Mouse (Mus musculus) G1E (cell line): ENCODE data around the gene Exoc8. TPM values are rescaled to one million over a fixed set of nuclear protein-coding genes. Genes with fewer than 3 reads are reported as not detected.
A peak's percentile ranks its signal among the peaks of the same experiment; 100 is the strongest.

Source experiments
- ATAC-seq: 2 replicates; pipeline ENCODE4 v1.8.0; 2016; ENCODE audit warnings: mild to moderate bottlenecking; ENCODE audit not compliant: insufficient number of reproducible peaks, poor library complexity, low FRiP score, severe bottlenecking; ENCODE audit errors: extremely low read depth
- DNase-seq: peaks from one replicate; pipeline ENCODE4 v3.0.0; 2012; ENCODE audit warnings: low spot score
- H3K27me3 ChIP-seq: 2 replicates; pipeline ENCODE4 v1.6.1; 2012; ENCODE audit warnings: mild to moderate bottlenecking, low read length, inconsistent platforms; ENCODE audit not compliant: insufficient read depth
- H3K36me3 ChIP-seq: replicated peaks from 2 replicates; pipeline ENCODE3; 2012; ENCODE audit warnings: mild to moderate bottlenecking, inconsistent platforms
- H3K4me1 ChIP-seq: 2 replicates; pipeline ENCODE4 v1.6.1; 2012; ENCODE audit warnings: low read depth, low read length, inconsistent platforms, mixed read lengths; ENCODE audit not compliant: insufficient read depth
- H3K4me3 ChIP-seq: 2 replicates; pipeline ENCODE4 v1.5.1; 2012; ENCODE audit warnings: low read depth, mild to moderate bottlenecking, inconsistent platforms, low read length, moderate library complexity, mixed read lengths
- H3K9me3 ChIP-seq: replicated peaks from 2 replicates; pipeline ENCODE4 v1.6.1; 2012; ENCODE audit warnings: inconsistent platforms
- CTCF ChIP-seq: IDR thresholded peaks from 2 replicates; pipeline ENCODE4 v1.5.1; 2012; ENCODE audit warnings: low read depth, low read length, inconsistent platforms, mixed read lengths
- GATA1 ChIP-seq: IDR thresholded peaks from 2 replicates; pipeline ENCODE4 v1.6.1; 2012; ENCODE audit warnings: borderline replicate concordance, low read length, inconsistent platforms, mixed read lengths
- GATA2 ChIP-seq: IDR thresholded peaks from 2 replicates; pipeline ENCODE4 v1.6.1; 2012; ENCODE audit warnings: low read depth, low read length, inconsistent platforms, borderline replicate concordance
- POLR2AphosphoS5 ChIP-seq: IDR thresholded peaks from 2 replicates; pipeline ENCODE4 v1.6.1; 2012; ENCODE audit warnings: low read depth, low read length, inconsistent platforms; ENCODE audit not compliant: insufficient replicate concordance
- TAL1 ChIP-seq: conservative IDR thresholded peaks from 2 replicates; pipeline ENCODE4 v1.6.1; 2012; ENCODE audit warnings: low read depth, low read length, inconsistent platforms, mixed read lengths
- polyA plus RNA-seq: library from polyadenylated mRNA; stranded (reverse); fragments of >175 nt; gene quantifications from 2 replicates; pipeline ENCODE4 v1.2.3, GENCODE M21; 2012
- total RNA-seq, 2 experiments: library from RNA; stranded (forward) in 1 of 2; stranded (reverse) in 1 of 2; fragments of 200-1000 nt in 1 of 2; fragments of >200 nt in 1 of 2; fragmentation: Nextera tagmentation in 1 of 2; gene quantifications; 2 replicates each; pipeline ENCODE4 v1.2.3; 2014 to 2017

The Exoc8 gene
- total and polyA plus RNA-seq, 3 experiments, result 10.4 to 24.8 (median 14.4) TPM

GRCm38 (mm10) chr8:124863163-124863677, 34.3 kb downstream of the Exoc8 start:
- Histone ChIP-seq H3K4me3 (peak overlapping the region; percentile 99), H3K27me3 (no peaks in the 10 kb centered on the region), H3K4me1 (peaks cover 64% of the 10 kb centered on the region), H3K9me3 (no peaks in the 10 kb centered on the region), H3K36me3 (peaks cover 64% of the 10 kb centered on the region)
- DNase-seq, result no peak
- no peak for TF ChIP-seq TAL1
- TF ChIP-seq POLR2AphosphoS5, result no peak
- no peak for TF ChIP-seq GATA2
- no peak for TF ChIP-seq GATA1
- no peak for TF ChIP-seq CTCF
- 0 out of 2 replicates have a peak, but pooled peaks have one; percentile 1 for ATAC-seq

- ATAC-seq (peak; percentile 43), DNase-seq (peak; percentile 97)
- peak within 1 kb of the TSS; percentile 99 for H3K4me3 ChIP-seq
- no peaks in the 10 kb centered on the region for H3K27me3 ChIP-seq
- TF ChIP-seq GATA1 (no peak), POLR2AphosphoS5 (no peak), GATA2 (no peak), CTCF (no peak), TAL1 (no peak)
- H3K4me1 ChIP-seq, result peaks cover 61% of the 10 kb centered on the region
- H3K36me3 ChIP-seq, result peaks cover 64% of the 10 kb centered on the region
- H3K9me3 ChIP-seq, result no peaks in the 10 kb centered on the region
Measured at GRCm38 (mm10) chr8:124862321-124863162, 35.0 kb downstream of the Exoc8 start, which contains the start of the genes Gnpat and 2810004N23Rik. Gene Gnpat (plus strand): TSS chr8:124863033. Gene 2810004N23Rik (minus strand): TSS chr8:124863120.

GRCm38 (mm10) chr8:124860188-124860587, 37.3 kb downstream of the Exoc8 start:
- ATAC-seq (no peak), DNase-seq (no peak)
- Histone ChIP-seq H3K27me3 (no peaks in the 10 kb centered on the region), H3K36me3 (peaks cover 66% of the 10 kb centered on the region), H3K4me3 (no peak overlapping the region; the same call in 1 of the 2 replicates), H3K4me1 (peaks cover 38% of the 10 kb centered on the region), H3K9me3 (peaks cover 8% of the 10 kb centered on the region)
- TF ChIP-seq GATA2 (no peak), TAL1 (no peak), GATA1 (no peak), POLR2AphosphoS5 (no peak), CTCF (no peak)

- DNase-seq, result no peak
- Histone ChIP-seq H3K4me3 (no peak overlapping the region; the same call in 1 of the 2 replicates), H3K27me3 (no peaks in the 10 kb centered on the region), H3K4me1 (peaks cover 33% of the 10 kb centered on the region), H3K36me3 (peaks cover 70% of the 10 kb centered on the region), H3K9me3 (peaks cover 15% of the 10 kb centered on the region)
- ATAC-seq, result no peak
- no peak for TF ChIP-seq GATA2
- peak; percentile 32; the same call in 1 of the 2 replicates for TF ChIP-seq CTCF
Measured at GRCm38 (mm10) chr8:124859466-124859865, 38.0 kb downstream of the Exoc8 start.

- Histone ChIP-seq H3K36me3 (peaks cover 63% of the 10 kb centered on the region), H3K4me1 (peaks cover 7% of the 10 kb centered on the region), H3K27me3 (no peaks in the 10 kb centered on the region), H3K9me3 (peaks cover 28% of the 10 kb centered on the region), H3K4me3 (no peak overlapping the region)
- ATAC-seq (no peak), DNase-seq (no peak)
- TF ChIP-seq POLR2AphosphoS5, result no peak
- no peak for TF ChIP-seq TAL1
- no peak for TF ChIP-seq GATA2
- TF ChIP-seq GATA1, result no peak
- TF ChIP-seq CTCF, result no peak
Measured at GRCm38 (mm10) chr8:124853511-124853910, 44.0 kb downstream of the Exoc8 start.

DNA sequence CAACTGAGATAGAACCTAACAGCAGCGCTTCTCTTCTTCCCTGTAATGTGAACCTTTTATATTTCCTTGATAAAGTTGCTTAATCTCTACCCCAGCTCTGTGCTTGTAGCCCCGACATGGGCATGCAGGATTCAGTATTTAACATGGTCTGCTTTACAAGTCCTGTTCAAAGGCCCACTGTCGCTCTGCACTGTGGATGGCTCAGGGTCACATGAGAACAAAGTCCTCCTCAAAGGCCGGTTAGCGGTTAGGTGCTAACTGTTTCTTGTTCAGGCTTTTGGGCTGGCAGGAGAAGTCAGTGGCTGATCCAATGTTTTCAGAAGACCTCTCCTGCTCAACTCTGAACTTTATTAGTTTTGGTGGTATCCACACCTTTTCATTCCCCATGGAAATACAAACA, 51.9 kb downstream of the Exoc8 start:
- H3K9me3 ChIP-seq, result no peaks in the 10 kb centered on the region
- H3K4me1 ChIP-seq, result peaks cover 5% of the 10 kb centered on the region
- ATAC-seq, result no peak
- no peak for DNase-seq
- H3K4me3 ChIP-seq, result no peak overlapping the region
- peaks cover 53% of the 10 kb centered on the region for H3K36me3 ChIP-seq
- TF ChIP-seq TAL1 (no peak), GATA2 (no peak), GATA1 (no peak), CTCF (no peak), POLR2AphosphoS5 (no peak)
- no peaks in the 10 kb centered on the region for H3K27me3 ChIP-seq
